In the genomic region with DNA sequence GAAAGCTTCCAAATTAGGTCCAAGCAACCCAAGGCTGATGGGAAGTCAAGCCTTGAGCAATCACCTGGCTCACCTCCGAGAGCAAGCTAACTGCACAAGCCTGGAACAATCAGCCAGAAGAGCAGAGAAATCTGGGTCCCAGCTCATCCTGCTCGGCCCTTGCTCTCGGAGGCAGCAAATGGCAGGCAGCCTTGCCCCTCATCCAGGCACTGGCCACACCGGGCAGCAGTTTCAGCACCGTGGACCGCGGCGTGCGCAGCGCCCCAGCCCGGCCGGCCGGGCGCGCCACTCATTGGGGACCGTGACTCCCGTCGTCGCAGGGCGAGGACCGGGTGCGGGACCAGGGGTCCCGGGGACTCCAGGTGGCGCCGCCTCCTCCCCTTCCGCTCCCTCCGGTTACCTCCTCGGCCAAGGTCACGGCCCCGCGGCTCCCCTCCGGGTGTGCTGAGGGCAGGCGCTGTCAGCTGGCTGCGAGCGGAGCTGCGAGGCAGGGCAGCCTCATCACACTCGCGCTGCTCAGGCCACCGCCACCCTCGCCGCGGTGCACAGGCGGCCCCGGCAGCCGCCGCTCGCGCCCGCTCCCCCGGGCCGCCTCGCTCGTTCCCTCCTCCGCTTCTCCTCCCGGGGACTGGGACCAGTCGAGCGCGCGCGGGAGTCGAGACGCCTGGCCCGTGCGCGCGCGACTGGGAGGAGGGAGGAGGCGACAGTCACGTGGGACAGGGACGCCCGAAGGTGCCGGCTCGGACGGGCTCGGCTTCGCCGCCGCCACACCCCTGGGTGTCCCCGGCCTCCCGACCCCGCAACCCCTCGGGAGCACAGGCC, we compare ENCODE assay signal across 8 mouse cellular contexts. TPM values are rescaled to one million over a fixed set of nuclear protein-coding genes. Genes with fewer than 3 reads are reported as not detected.
DNase-seq lines count a peak whose midpoint lies in the region; ATAC-seq lines count a peak whose summit lies in the region.

A gene (minus strand): TSS at position 640 of the 822 bp plus-strand sequence.

- no peaks in the 10 kb centered on the region for H3K9me3 ChIP-seq in hindbrain, embryonic 14.5 days (ENCODE audit: control insufficient read depth, low read length)

- H3K4me1 ChIP-seq in hindbrain, embryonic 14.5 days (replicated peaks; ENCODE audit: control insufficient read depth, insufficient read depth, low read length): peaks cover 20% of the 10 kb centered on the region

- peak; percentile 94 for ATAC-seq in hindbrain, embryonic 14.5 days (ENCODE audit: low FRiP score)

- peak within 1 kb of the TSS; percentile 93 for H3K27ac ChIP-seq in hindbrain, embryonic 14.5 days

- H3K4me3 ChIP-seq in hindbrain, embryonic 14.5 days (replicated peaks; ENCODE audit: low read length): peak within 1 kb of the TSS; percentile 94

- WGBS in hindbrain, embryonic 14.5 days: under 1% methylated on average over 67 of the region's 82 CpGs

- H3K4me2 ChIP-seq in hindbrain, embryonic 14.5 days (replicated peaks): peak within 1 kb of the TSS; percentile 72

- no peaks in the 10 kb centered on the region for H3K36me3 ChIP-seq in hindbrain, embryonic 14.5 days (replicated peaks; ENCODE audit: control insufficient read depth, insufficient read depth)

- H3K27me3 ChIP-seq in hindbrain, embryonic 14.5 days (ENCODE audit: control insufficient read depth, insufficient read depth, low read length): no peaks in the 10 kb centered on the region

- DNase-seq in R1 (ENCODE audit: low read depth, low spot score): peak; percentile 49
- peak; percentile 86 to 90 for DNase-seq in cerebellum, postnatal 14 days
- peak; percentile 45 to 61 for DNase-seq in frontal cortex, postnatal 25 days (ENCODE audit: low spot score in 2 of 2)
- DNase-seq in hindbrain, embryonic 14.5 days (ENCODE audit: low spot score): peak; percentile 81
- peak; percentile 43 for DNase-seq in left cerebral cortex, adult 11 months (ENCODE audit: low spot score)
- DNase-seq in lung, postnatal 14 days: peak; percentile 14
- DNase-seq in retina, postnatal 1 day: peak; percentile 85
- DNase-seq in urinary bladder, postnatal 10 days (ENCODE audit: low spot score): peak; percentile 10

- H3K9ac ChIP-seq in hindbrain, embryonic 14.5 days: peak within 1 kb of the TSS; percentile 90

RNA-seq across cellular contexts. Expression of the gene that starts here (rescaled TPM):
- polyA plus RNA-seq in hindbrain, embryonic 14.5 days (2014; fragmentation: Nextera tagmentation; extraction: Ambion mirVana): 49.4 and 56.7 TPM in 2 replicates

Comparison
In these comparisons a context has a peak if more than half of its experiments do, and no peak if none do; other contexts are left out.
1. Peak in every context shown above with its lines: DNase-seq, ATAC-seq, H3K4me3 ChIP-seq and H3K27ac ChIP-seq.
2. DNase-seq: peak in every context shown above with its lines; median percentile 88 in cerebellum, postnatal 14 days; 85 in retina, postnatal 1 day; 81 in hindbrain, embryonic 14.5 days; 53 in frontal cortex, postnatal 25 days; 49 in R1; 43 in left cerebral cortex, adult 11 months; 14 in lung, postnatal 14 days; 10 in urinary bladder, postnatal 10 days.